ENCODE assay signal across 19 mouse cellular contexts in the genomic region with DNA sequence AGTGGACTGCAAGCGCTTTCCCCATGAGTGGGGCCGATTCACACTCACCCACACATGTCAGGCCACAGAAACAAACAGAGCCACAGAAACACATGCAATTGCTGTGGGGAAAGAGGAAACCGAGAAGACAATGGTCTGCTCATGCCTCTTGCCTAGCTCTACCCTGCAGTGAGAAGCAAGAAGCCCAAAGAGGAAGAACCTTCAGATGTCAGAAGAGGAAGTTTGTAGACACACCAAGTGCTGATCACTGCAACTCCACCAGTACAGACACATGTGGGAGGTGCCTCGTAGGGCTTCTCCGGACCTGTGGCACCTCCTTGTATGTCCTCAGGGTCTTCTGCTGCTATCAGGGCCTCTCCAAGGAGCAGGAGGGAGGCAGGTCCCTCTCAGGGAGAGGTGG. TPM values are rescaled to one million over a fixed set of nuclear protein-coding genes. Genes with fewer than 3 reads are reported as not detected.
DNase-seq lines count a peak whose midpoint lies in the region; ATAC-seq and TF ChIP-seq lines count a peak whose summit lies in the region.
"Had no signal": no experiment of that assay in that cellular context is flagged by ENCODE, and none has a peak within 500 bp of the region (broad histone marks: within the 10 kb centered on the region; RNA-seq: fewer than 3 reads in every experiment).

No protein-coding gene starts in this region.

- no peak overlapping the region for H3K4me3 ChIP-seq in liver, adult 2 months (ENCODE audit: insufficient read depth, low read depth, low read length)
- H3K4me3 ChIP-seq in liver, embryonic 12.5 days, result no peak overlapping the region
- H3K4me3 ChIP-seq in bone marrow, adult 2 months (replicated peaks; ENCODE audit: control insufficient read depth, low read depth, low read length), result peak overlapping the region; percentile 44
- no peak overlapping the region for H3K4me3 ChIP-seq in liver, embryonic 13.5 days (replicated peaks)
- no peak overlapping the region for H3K4me3 ChIP-seq in intestine, postnatal 0 days (ENCODE audit: low read depth, low read length)
- H3K4me3 ChIP-seq: forebrain, embryonic 15.5 days; lung, embryonic 15.5 days; neural tube, embryonic 15.5 days; stomach, embryonic 15.5 days had no signal

- H3K9ac ChIP-seq in liver, adult 2 months (ENCODE audit: low read depth, low read length), result no peak overlapping the region
- H3K9ac ChIP-seq in liver, embryonic 12.5 days, result no peak overlapping the region
- H3K9ac ChIP-seq in liver, embryonic 13.5 days, result no peak overlapping the region
- no peak overlapping the region for H3K9ac ChIP-seq in intestine, postnatal 0 days (ENCODE audit: low read depth, low read length)
- H3K9ac ChIP-seq: forebrain, embryonic 15.5 days; lung, embryonic 15.5 days; neural tube, embryonic 15.5 days; stomach, embryonic 15.5 days had no signal

- no peaks in the 10 kb centered on the region for H3K36me3 ChIP-seq in liver, adult 2 months (ENCODE audit: control insufficient read depth, insufficient read depth, low read length)
- no peaks in the 10 kb centered on the region for H3K36me3 ChIP-seq in liver, embryonic 12.5 days
- no peaks in the 10 kb centered on the region for H3K36me3 ChIP-seq in liver, embryonic 13.5 days
- no peaks in the 10 kb centered on the region for H3K36me3 ChIP-seq in intestine, postnatal 0 days (ENCODE audit: control insufficient read depth, insufficient read depth)
- H3K36me3 ChIP-seq: forebrain, embryonic 15.5 days; lung, embryonic 15.5 days; neural tube, embryonic 15.5 days; stomach, embryonic 15.5 days had no signal

- H3K79me2 ChIP-seq in liver, adult 2 months (ENCODE audit: control insufficient read depth, insufficient read depth, low read length), result no peaks in the 10 kb centered on the region

- WGBS in liver, adult 2 months, result 75% methylated on average over 5 of the region's 5 CpGs
- 28% methylated on average over 5 of the region's 5 CpGs for WGBS in liver, embryonic 12.5 days (ENCODE audit: insufficient replicate concordance)
- 8% methylated on average over 5 of the region's 5 CpGs for WGBS in bone marrow, adult 2 months
- 21% methylated on average over 5 of the region's 5 CpGs for WGBS in liver, embryonic 13.5 days (ENCODE audit: insufficient replicate concordance)
- WGBS in intestine, postnatal 0 days, result 86% methylated on average over 5 of the region's 5 CpGs

- TF ChIP-seq POLR2A in liver, adult 2 months (IDR thresholded peaks at IDR 0.05; ENCODE audit: extremely low read depth, insufficient read depth, low read length), result no peak
- no peak for TF ChIP-seq POLR2A in bone marrow, adult 2 months (IDR thresholded peaks at IDR 0.05; ENCODE audit: borderline replicate concordance, control insufficient read depth, low read depth, low read length)

- H3K27ac ChIP-seq in liver, adult 2 months (replicated peaks; ENCODE audit: insufficient read depth, low read depth, low read length), result peak overlapping the region; percentile 51
- H3K27ac ChIP-seq in liver, embryonic 12.5 days, result no peak overlapping the region
- peak overlapping the region; percentile 99 for H3K27ac ChIP-seq in bone marrow, adult 2 months (ENCODE audit: control insufficient read depth, insufficient read depth, low read depth, low read length, poor library complexity)
- H3K27ac ChIP-seq in liver, embryonic 13.5 days, result peak overlapping the region; percentile 34; the same call in 1 of the 2 replicates
- H3K27ac ChIP-seq in intestine, postnatal 0 days (ENCODE audit: low read depth, low read length), result no peak overlapping the region
- H3K27ac ChIP-seq: forebrain, embryonic 15.5 days; lung, embryonic 15.5 days; neural tube, embryonic 15.5 days had no signal

- H3K4me1 ChIP-seq in liver, adult 2 months (ENCODE audit: control insufficient read depth, insufficient read depth, low read length), result no peaks in the 10 kb centered on the region
- no peaks in the 10 kb centered on the region for H3K4me1 ChIP-seq in liver, embryonic 12.5 days
- peaks cover 10% of the 10 kb centered on the region for H3K4me1 ChIP-seq in bone marrow, adult 2 months (ENCODE audit: control insufficient read depth, insufficient read depth, low read length)
- H3K4me1 ChIP-seq in liver, embryonic 13.5 days (replicated peaks), result no peaks in the 10 kb centered on the region
- no peaks in the 10 kb centered on the region for H3K4me1 ChIP-seq in intestine, postnatal 0 days (replicated peaks; ENCODE audit: control insufficient read depth, insufficient read depth, low read length)
- H3K4me1 ChIP-seq: forebrain, embryonic 15.5 days; lung, embryonic 15.5 days; neural tube, embryonic 15.5 days; stomach, embryonic 15.5 days had no signal

- no peak for ATAC-seq in liver, embryonic 12.5 days
- peak; percentile 23; the same call in 1 of the 2 replicates for ATAC-seq in liver, embryonic 13.5 days (ENCODE audit: low read depth)
- no peak for ATAC-seq in intestine, postnatal 0 days
- ATAC-seq: forebrain, embryonic 15.5 days had no signal

- DNase-seq in liver, adult 2 months (ENCODE audit: extremely low read depth, low read depth, low spot score), result peak; percentile 33
- DNase-seq in liver, embryonic 13.5 days, result peak; percentile 5
- DNase-seq in monocyte, adult 2 months (ENCODE audit: low read depth in 1 of 2, low spot score in 2 of 2), result peak; percentile 47 to 49
- no peak for DNase-seq in cerebellum, postnatal 14 days
- DNase-seq in frontal cortex, postnatal 10 days (ENCODE audit: low spot score in 2 of 2), result no peak
- DNase-seq: adrenal gland, adult 2 months; gastrocnemius, postnatal 14 days; right cerebral cortex, adult 18-20 months had no signal

- H3K27me3 ChIP-seq in liver, adult 2 months (ENCODE audit: control insufficient read depth, insufficient read depth, low read length), result no peaks in the 10 kb centered on the region
- no peaks in the 10 kb centered on the region; the same call in 1 of the 2 replicates for H3K27me3 ChIP-seq in liver, embryonic 12.5 days (replicated peaks)
- H3K27me3 ChIP-seq in liver, embryonic 13.5 days, result no peaks in the 10 kb centered on the region
- no peaks in the 10 kb centered on the region for H3K27me3 ChIP-seq in intestine, postnatal 0 days (replicated peaks; ENCODE audit: control insufficient read depth, insufficient read depth, low read length)
- H3K27me3 ChIP-seq: forebrain, embryonic 15.5 days; lung, embryonic 15.5 days; neural tube, embryonic 15.5 days; stomach, embryonic 15.5 days had no signal

- H3K9me3 ChIP-seq in liver, embryonic 12.5 days (replicated peaks), result no peaks in the 10 kb centered on the region
- H3K9me3 ChIP-seq in liver, embryonic 13.5 days (replicated peaks), result no peaks in the 10 kb centered on the region
- H3K9me3 ChIP-seq in intestine, postnatal 0 days (ENCODE audit: control insufficient read depth), result no peaks in the 10 kb centered on the region
- H3K9me3 ChIP-seq: forebrain, embryonic 15.5 days; lung, embryonic 15.5 days; neural tube, embryonic 15.5 days; stomach, embryonic 15.5 days had no signal

- no peak overlapping the region for H3K4me2 ChIP-seq in liver, embryonic 12.5 days
- H3K4me2 ChIP-seq in liver, embryonic 13.5 days, result no peak overlapping the region
- no peak overlapping the region for H3K4me2 ChIP-seq in intestine, postnatal 0 days (replicated peaks; ENCODE audit: low read depth)
- H3K4me2 ChIP-seq: forebrain, embryonic 15.5 days; lung, embryonic 15.5 days; neural tube, embryonic 15.5 days; stomach, embryonic 15.5 days had no signal

- no peak for TF ChIP-seq CTCF in liver, adult 2 months (IDR thresholded peaks at IDR 0.05; ENCODE audit: low read depth, low read length)
- TF ChIP-seq CTCF in bone marrow, adult 2 months (IDR thresholded peaks at IDR 0.05; ENCODE audit: control insufficient read depth, insufficient read depth, low read length), result no peak
- TF ChIP-seq CTCF in intestine, postnatal 0 days (IDR thresholded peaks at IDR 0.05; ENCODE audit: low read depth), result no peak

RNA-seq across cellular contexts. Expression of gene Cd300c2, which starts 2.4 kb away (rescaled TPM):
- 5.6 and 7.9 TPM in 2 replicates for total RNA-seq in liver, adult 2 months (2014; rRNA removed)
- 3.5 and 4.9 TPM in 2 replicates for polyA plus RNA-seq in liver, adult 2 months (2012; rRNA removed)
- 3.0 and 3.4 TPM in 2 replicates for polyA plus RNA-seq in liver, embryonic 12.5 days (2016; fragmentation: Nextera tagmentation; extraction: Ambion mirVana)
- 5.5 and 21.7 TPM in 2 replicates for polyA plus RNA-seq in bone marrow, adult 2 months (2011; ENCODE audit: insufficient read depth, insufficient read length, low replicate concordance, missing spikeins)
- polyA plus RNA-seq in liver, embryonic 13.5 days (2015; fragmentation: Nextera tagmentation; extraction: Ambion mirVana), result 4.2 and 4.9 TPM in 2 replicates
- 3.2 and 3.6 TPM in 2 replicates for polyA plus RNA-seq in intestine, postnatal 0 days (2015; fragmentation: Nextera tagmentation; extraction: Ambion mirVana)

RNA-seq across cellular contexts. Expression of gene Cd300ld2, which starts 11.9 kb away (rescaled TPM):
- total RNA-seq in liver, adult 2 months (2014; rRNA removed), result not detected in 2 replicates
- not detected in 2 replicates for polyA plus RNA-seq in liver, adult 2 months (2012; rRNA removed)
- polyA plus RNA-seq in liver, embryonic 12.5 days (2016; fragmentation: Nextera tagmentation; extraction: Ambion mirVana), result not detected in 2 replicates
- not detected in 2 replicates for polyA plus RNA-seq in bone marrow, adult 2 months (2011; ENCODE audit: insufficient read depth, insufficient read length, low replicate concordance, missing spikeins)
- not detected in 2 replicates for polyA plus RNA-seq in liver, embryonic 13.5 days (2015; fragmentation: Nextera tagmentation; extraction: Ambion mirVana)
- not detected in 2 replicates for polyA plus RNA-seq in intestine, postnatal 0 days (2015; fragmentation: Nextera tagmentation; extraction: Ambion mirVana)
- total RNA-seq: adrenal gland, adult 2 months; gastrocnemius, postnatal 14 days; heart, postnatal 25 days; left cerebral cortex, postnatal 10 days; midbrain, postnatal 0 days had no signal
- polyA plus RNA-seq: adrenal gland, adult 2 months; forebrain, embryonic 15.5 days; intestine, embryonic 14.5 days; lung, embryonic 15.5 days; midbrain, postnatal 0 days; neural tube, embryonic 15.5 days; stomach, embryonic 15.5 days had no signal

RNA-seq across cellular contexts. Expression of gene Cd300ld, which starts 14.3 kb away (rescaled TPM):
- 6.6 and 7.4 TPM in 2 replicates for total RNA-seq in liver, adult 2 months (2014; rRNA removed)
- polyA plus RNA-seq in liver, adult 2 months (2012; rRNA removed), result 2.9 and 3.4 TPM in 2 replicates
- 0.48 and 0.67 TPM in 2 replicates for polyA plus RNA-seq in liver, embryonic 12.5 days (2016; fragmentation: Nextera tagmentation; extraction: Ambion mirVana)
- 5.2 and 10.5 TPM in 2 replicates for polyA plus RNA-seq in bone marrow, adult 2 months (2011; ENCODE audit: insufficient read depth, insufficient read length, low replicate concordance, missing spikeins)
- 0.48 and 0.59 TPM in 2 replicates for polyA plus RNA-seq in liver, embryonic 13.5 days (2015; fragmentation: Nextera tagmentation; extraction: Ambion mirVana)
- polyA plus RNA-seq in intestine, postnatal 0 days (2015; fragmentation: Nextera tagmentation; extraction: Ambion mirVana), result 0.10 TPM in 2 replicates
- total RNA-seq: midbrain, postnatal 0 days had no signal
- polyA plus RNA-seq: midbrain, postnatal 0 days; neural tube, embryonic 15.5 days had no signal

RNA-seq across cellular contexts. Expression of gene Cd300ld4, which starts 22.7 kb away (rescaled TPM):
- total RNA-seq in liver, adult 2 months (2014; rRNA removed), result not detected in 2 replicates
- not detected in 2 replicates for polyA plus RNA-seq in liver, adult 2 months (2012; rRNA removed)
- not detected in 2 replicates for polyA plus RNA-seq in liver, embryonic 12.5 days (2016; fragmentation: Nextera tagmentation; extraction: Ambion mirVana)
- 1.8 TPM in 1 of 2 replicates, not detected in the other for polyA plus RNA-seq in bone marrow, adult 2 months (2011; ENCODE audit: insufficient read depth, insufficient read length, low replicate concordance, missing spikeins)
- not detected in 2 replicates for polyA plus RNA-seq in liver, embryonic 13.5 days (2015; fragmentation: Nextera tagmentation; extraction: Ambion mirVana)
- not detected in 2 replicates for polyA plus RNA-seq in intestine, postnatal 0 days (2015; fragmentation: Nextera tagmentation; extraction: Ambion mirVana)
- total RNA-seq: adrenal gland, adult 2 months; midbrain, postnatal 0 days had no signal
- polyA plus RNA-seq: forebrain, embryonic 15.5 days; intestine, embryonic 14.5 days; lung, embryonic 15.5 days; midbrain, postnatal 0 days; neural tube, embryonic 15.5 days; stomach, embryonic 15.5 days had no signal

RNA-seq across cellular contexts. Expression of gene Cd300ld5, which starts 33.5 kb away (rescaled TPM):
- 0.18 TPM in 1 of 2 replicates, not detected in the other for total RNA-seq in liver, adult 2 months (2014; rRNA removed)
- polyA plus RNA-seq in liver, adult 2 months (2012; rRNA removed), result 0.14 TPM in 1 of 2 replicates, not detected in the other
- polyA plus RNA-seq in liver, embryonic 12.5 days (2016; fragmentation: Nextera tagmentation; extraction: Ambion mirVana), result not detected in 2 replicates
- 1.8 TPM in 1 of 2 replicates, not detected in the other for polyA plus RNA-seq in bone marrow, adult 2 months (2011; ENCODE audit: insufficient read depth, insufficient read length, low replicate concordance, missing spikeins)
- polyA plus RNA-seq in liver, embryonic 13.5 days (2015; fragmentation: Nextera tagmentation; extraction: Ambion mirVana), result not detected in 2 replicates
- not detected in 2 replicates for polyA plus RNA-seq in intestine, postnatal 0 days (2015; fragmentation: Nextera tagmentation; extraction: Ambion mirVana)
- total RNA-seq: left cerebral cortex, postnatal 10 days had no signal
- polyA plus RNA-seq: forebrain, embryonic 15.5 days; intestine, embryonic 14.5 days; lung, embryonic 15.5 days; midbrain, postnatal 0 days; neural tube, embryonic 15.5 days; stomach, embryonic 15.5 days had no signal

Comparison
In these comparisons a context has a peak if more than half of its experiments do, and no peak if none do; other contexts are left out.
1. H3K27ac ChIP-seq: peak in liver, adult 2 months (single experiment), bone marrow, adult 2 months (single experiment) and liver, embryonic 13.5 days (single experiment); none in liver, embryonic 12.5 days (single experiment) and intestine, postnatal 0 days (single experiment).
2. DNase-seq: peak in liver, adult 2 months (single experiment), liver, embryonic 13.5 days (single experiment) and monocyte, adult 2 months (2 of 2); none in cerebellum, postnatal 14 days (0 of 2) and frontal cortex, postnatal 10 days (0 of 2).